ENCODE assay signal across 19 mouse cellular contexts in the genomic region with DNA sequence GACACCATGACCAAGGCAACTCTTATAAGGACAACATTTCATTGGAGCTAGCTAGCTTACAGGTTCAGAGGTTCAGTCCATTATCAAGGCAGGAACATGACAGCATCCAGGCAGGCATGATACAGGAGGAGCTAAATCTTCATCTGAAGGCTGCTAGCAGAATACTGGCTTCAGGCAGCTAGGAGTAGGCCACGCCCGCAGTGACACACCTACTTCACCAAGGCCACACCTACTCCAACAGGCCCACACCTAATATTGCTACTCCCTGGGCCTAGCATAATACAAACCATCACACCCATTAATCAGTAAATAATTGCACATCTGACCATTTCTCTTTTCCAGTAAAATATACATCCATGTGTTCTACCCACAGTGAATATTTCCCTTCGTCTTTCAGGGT. TPM values are rescaled to one million over a fixed set of nuclear protein-coding genes. Genes with fewer than 3 reads are reported as not detected.
DNase-seq lines count a peak whose midpoint lies in the region; ATAC-seq and TF ChIP-seq lines count a peak whose summit lies in the region.
"Had no signal": no experiment of that assay in that cellular context is flagged by ENCODE, and none has a peak within 500 bp of the region (broad histone marks: within the 10 kb centered on the region; RNA-seq: fewer than 3 reads in every experiment).

No protein-coding gene starts in this region.

- 0 out of 2 replicates have a peak overlapping the region, but pooled peaks have one; percentile 2 for H3K4me2 ChIP-seq in liver, embryonic 12.5 days
- H3K4me2 ChIP-seq: embryonic facial prominence, embryonic 12.5 days; lung, embryonic 15.5 days; midbrain, embryonic 15.5 days had no signal

- no peak overlapping the region for H3K4me3 ChIP-seq in MEL (ENCODE audit: control insufficient read depth in 1 of 2, insufficient read depth in 1 of 2, low read depth in 2 of 2, low read length in 2 of 2)
- no peak overlapping the region for H3K4me3 ChIP-seq in liver, embryonic 12.5 days
- H3K4me3 ChIP-seq: embryonic facial prominence, embryonic 12.5 days; heart, adult 2 months; layer of hippocampus, adult 2 months; lung, embryonic 15.5 days; midbrain, embryonic 15.5 days had no signal

- H3K79me2 ChIP-seq in MEL (ENCODE audit: control insufficient read depth, insufficient read depth, low read length, poor library complexity): peaks cover 12% of the 10 kb centered on the region

- DNase-seq in MEL (ENCODE audit: low read depth, low spot score): peak; percentile 57
- DNase-seq in c-Kit-positive CD71-positive TER-119-negative erythroid progenitor cells, embryonic 14.5 days (ENCODE audit: low read depth): peak; percentile 58
- DNase-seq in MN1 (ENCODE audit: low spot score): no peak
- DNase-seq in cerebellum, adult 11 months: no peak
- no peak for DNase-seq in frontal cortex, postnatal 10 days (ENCODE audit: low spot score in 2 of 2)
- DNase-seq: cerebellum, adult 2 months; forebrain, postnatal 0 days; heart, adult 2 months; kidney, postnatal 10 days; retina, postnatal 1 day; thymus, adult 2 months had no signal

- 78% methylated on average over 3 of the region's 3 CpGs for WGBS in liver, embryonic 12.5 days (ENCODE audit: insufficient replicate concordance)

- no peak for TF ChIP-seq RAD21 in MEL (IDR thresholded peaks at IDR 0.05; ENCODE audit: low read depth, low read length)

- H3K4me1 ChIP-seq in MEL (ENCODE audit: control insufficient read depth in 1 of 2, insufficient read depth in 2 of 2, low read length in 2 of 2): no peaks in the 10 kb centered on the region
- peaks cover 40% of the 10 kb centered on the region for H3K4me1 ChIP-seq in liver, embryonic 12.5 days
- H3K4me1 ChIP-seq: embryonic facial prominence, embryonic 12.5 days; lung, embryonic 15.5 days had no signal

- no peak for TF ChIP-seq EP300 in MEL (IDR thresholded peaks at IDR 0.05; ENCODE audit: low read depth in 1 of 2, low read length in 2 of 2)

- H3K36me3 ChIP-seq in MEL (ENCODE audit: control insufficient read depth in 1 of 2, insufficient read depth in 2 of 2, low read length in 2 of 2): peaks cover 3 to 14% of the 10 kb centered on the region in 2 experiments
- peaks cover 88% of the 10 kb centered on the region for H3K36me3 ChIP-seq in liver, embryonic 12.5 days

- no peak overlapping the region for H3K9ac ChIP-seq in MEL (ENCODE audit: control insufficient read depth, low read depth, low read length, poor library complexity, severe bottlenecking)
- no peak overlapping the region for H3K9ac ChIP-seq in liver, embryonic 12.5 days
- H3K9ac ChIP-seq: embryonic facial prominence, embryonic 12.5 days; forebrain, postnatal 0 days; lung, embryonic 15.5 days; midbrain, embryonic 15.5 days had no signal

- ATAC-seq in liver, embryonic 12.5 days: peak; percentile 96
- ATAC-seq in megakaryocyte-erythroid progenitor cell, adult 5-6 weeks (replicated peaks; ENCODE audit: low FRiP score, low TSS enrichment, poor library complexity, severe bottlenecking): peak; percentile 90
- ATAC-seq: forebrain, postnatal 0 days; midbrain, embryonic 15.5 days had no signal

- no peak overlapping the region for H3K27ac ChIP-seq in MEL (ENCODE audit: control insufficient read depth, low read depth, low read length)
- H3K27ac ChIP-seq in liver, embryonic 12.5 days: no peak overlapping the region
- H3K27ac ChIP-seq: embryonic facial prominence, embryonic 12.5 days; heart, adult 2 months; layer of hippocampus, adult 2 months; lung, embryonic 15.5 days; midbrain, embryonic 15.5 days had no signal

- no peaks in the 10 kb centered on the region for H3K9me3 ChIP-seq in MEL (replicated peaks; ENCODE audit: insufficient read depth, low read length)
- no peaks in the 10 kb centered on the region for H3K9me3 ChIP-seq in liver, embryonic 12.5 days (replicated peaks)
- H3K9me3 ChIP-seq: embryonic facial prominence, embryonic 12.5 days; lung, embryonic 15.5 days; midbrain, embryonic 15.5 days had no signal

- H3K27me3 ChIP-seq in MEL (ENCODE audit: control insufficient read depth in 1 of 2, insufficient read depth in 2 of 2, low read length in 2 of 2): no peaks in the 10 kb centered on the region
- H3K27me3 ChIP-seq in liver, embryonic 12.5 days (replicated peaks): no peaks in the 10 kb centered on the region
- H3K27me3 ChIP-seq: embryonic facial prominence, embryonic 12.5 days; lung, embryonic 15.5 days; midbrain, embryonic 15.5 days had no signal

- no peak for TF ChIP-seq POLR2A in MEL (IDR thresholded peaks at IDR 0.05; ENCODE audit: control insufficient read depth in 1 of 2, insufficient read depth in 1 of 2, low read depth in 1 of 2, low read length in 2 of 2, poor library complexity in 1 of 2)

- TF ChIP-seq CTCF in MEL (IDR thresholded peaks at IDR 0.05 in 2 of 3, conservative IDR thresholded peaks at IDR 0.05 in 1 of 3; ENCODE audit: control insufficient read depth in 1 of 3, insufficient read depth in 1 of 3, low read depth in 2 of 3, low read length in 3 of 3, poor library complexity in 1 of 3, severe bottlenecking in 1 of 3): no peak

TF ChIP-seq in MEL, 35 proteins besides CTCF, POLR2A, EP300 and RAD21 (continues in another document):
- no peak for TF ChIP-seq GATA1 (IDR thresholded peaks at IDR 0.05; ENCODE audit: low read depth, low read length)
- TF ChIP-seq TAL1 (IDR thresholded peaks at IDR 0.05; ENCODE audit: low read length): no peak
- TF ChIP-seq UBTF (IDR thresholded peaks at IDR 0.05; ENCODE audit: borderline replicate concordance, insufficient read depth, low read depth, low read length): no peak
- TF ChIP-seq MYB (IDR thresholded peaks at IDR 0.05; ENCODE audit: low read depth, low read length): no peak
- no peak for TF ChIP-seq TBP (IDR thresholded peaks at IDR 0.05; ENCODE audit: low read depth, low read length)
- TF ChIP-seq ETS1 (IDR thresholded peaks at IDR 0.05; ENCODE audit: low read depth, low read length): no peak
- no peak for TF ChIP-seq SIN3A (IDR thresholded peaks at IDR 0.05; ENCODE audit: low read length)
- TF ChIP-seq ZMIZ1 (IDR thresholded peaks at IDR 0.05; ENCODE audit: low read depth, low read length): no peak
- TF ChIP-seq E2F4 (IDR thresholded peaks at IDR 0.05; ENCODE audit: borderline replicate concordance, low read depth, low read length): no peak
- TF ChIP-seq MAFK (IDR thresholded peaks at IDR 0.05; ENCODE audit: borderline replicate concordance, low read depth, low read length): no peak
- TF ChIP-seq MXI1 (IDR thresholded peaks at IDR 0.05; ENCODE audit: low read depth, low read length): no peak
- TF ChIP-seq POLR2AphosphoS5 (IDR thresholded peaks at IDR 0.05; ENCODE audit: borderline replicate concordance, low read depth, low read length): no peak
- no peak for TF ChIP-seq KAT2A (conservative IDR thresholded peaks at IDR 0.05; ENCODE audit: low read depth, low read length)
- TF ChIP-seq USF2 (IDR thresholded peaks at IDR 0.05; ENCODE audit: borderline replicate concordance in 1 of 2, insufficient read depth in 1 of 2, low read depth in 1 of 2, low read length in 2 of 2): no peak
- no peak for TF ChIP-seq MAZ (IDR thresholded peaks at IDR 0.05; ENCODE audit: low read depth, low read length)
- no peak for TF ChIP-seq POLR2AphosphoS2 (IDR thresholded peaks at IDR 0.05; ENCODE audit: low read length)
- no peak for TF ChIP-seq ZC3H11A (IDR thresholded peaks at IDR 0.05; ENCODE audit: low read depth, low read length)

RNA-seq across cellular contexts. Expression of a gene that starts 8.7 kb away (rescaled TPM):
- total RNA-seq in MEL (2012; rRNA removed): 19.2 and 19.5 TPM in 2 replicates
- 10 to 100 TPM in 1 of 2 experiments, not detected in 1; 57.4 TPM for polyA plus RNA-seq in MEL (2012; ENCODE audit: insufficient read depth in 1 of 2, insufficient read length in 2 of 2, low read depth in 1 of 2, low replicate concordance in 2 of 2, missing spikeins in 1 of 2)
- 6.6 and 7.2 TPM in 2 replicates for polyA plus RNA-seq in liver, embryonic 12.5 days (2016; fragmentation: Nextera tagmentation; extraction: Ambion mirVana)
- 67.0 and 86.8 TPM in 2 replicates for total RNA-seq in megakaryocyte-erythroid progenitor cell, adult 5-6 weeks (2014; fragmentation: Nextera tagmentation)
- total RNA-seq in megakaryocyte-erythroid progenitor cell, adult 5-6 weeks (2017): 18.5 and 18.6 TPM in 2 replicates

RNA-seq across cellular contexts. Expression of a gene that starts 21.2 kb away (rescaled TPM):
- 0.19 and 0.33 TPM in 2 replicates for total RNA-seq in MEL (2012; rRNA removed)
- 1 to 10 TPM in 1 of 2 experiments, not detected in 1; 5.5 TPM for polyA plus RNA-seq in MEL (2012; ENCODE audit: insufficient read depth in 1 of 2, insufficient read length in 2 of 2, low read depth in 1 of 2, low replicate concordance in 2 of 2, missing spikeins in 1 of 2)
- 0.11 TPM in 1 of 2 replicates, not detected in the other for polyA plus RNA-seq in liver, embryonic 12.5 days (2016; fragmentation: Nextera tagmentation; extraction: Ambion mirVana)
- total RNA-seq in megakaryocyte-erythroid progenitor cell, adult 5-6 weeks (2014; fragmentation: Nextera tagmentation): not detected in 2 replicates
- not detected in 2 replicates for total RNA-seq in megakaryocyte-erythroid progenitor cell, adult 5-6 weeks (2017)
- total RNA-seq: common myeloid progenitor, adult 5-6 weeks had no signal

RNA-seq across cellular contexts. Expression of a gene that starts 21.9 kb away (rescaled TPM):
- 26.3 and 29.5 TPM in 2 replicates for total RNA-seq in MEL (2012; rRNA removed)
- polyA plus RNA-seq in MEL (2012; ENCODE audit: insufficient read depth in 1 of 2, insufficient read length in 2 of 2, low read depth in 1 of 2, low replicate concordance in 2 of 2, missing spikeins in 1 of 2): 10 to 100 TPM in 1 of 2 experiments, not detected in 1; 34.9 TPM
- 34.4 and 34.6 TPM in 2 replicates for polyA plus RNA-seq in liver, embryonic 12.5 days (2016; fragmentation: Nextera tagmentation; extraction: Ambion mirVana)
- 23.6 and 45.9 TPM in 2 replicates for total RNA-seq in megakaryocyte-erythroid progenitor cell, adult 5-6 weeks (2014; fragmentation: Nextera tagmentation)
- 43.0 and 51.1 TPM in 2 replicates for total RNA-seq in megakaryocyte-erythroid progenitor cell, adult 5-6 weeks (2017)

RNA-seq across cellular contexts. Expression of a gene that starts 31.8 kb away (rescaled TPM):
- 1.2 and 3.3 TPM in 2 replicates for total RNA-seq in MEL (2012; rRNA removed)
- polyA plus RNA-seq in MEL (2012; ENCODE audit: insufficient read depth in 1 of 2, insufficient read length in 2 of 2, low read depth in 1 of 2, low replicate concordance in 2 of 2, missing spikeins in 1 of 2): 1 to 10 TPM in 1 of 2 experiments, not detected in 1; 5.3 TPM
- 2.8 and 3.7 TPM in 2 replicates for polyA plus RNA-seq in liver, embryonic 12.5 days (2016; fragmentation: Nextera tagmentation; extraction: Ambion mirVana)
- 8.6 and 16.5 TPM in 2 replicates for total RNA-seq in megakaryocyte-erythroid progenitor cell, adult 5-6 weeks (2014; fragmentation: Nextera tagmentation)
- total RNA-seq in megakaryocyte-erythroid progenitor cell, adult 5-6 weeks (2017): 0.95 and 8.6 TPM in 2 replicates

RNA-seq across cellular contexts. Expression of a gene that starts 50.0 kb away (rescaled TPM):
- 2.8 and 3.5 TPM in 2 replicates for total RNA-seq in MEL (2012; rRNA removed)
- polyA plus RNA-seq in MEL (2012; ENCODE audit: insufficient read depth in 1 of 2, insufficient read length in 2 of 2, low read depth in 1 of 2, low replicate concordance in 2 of 2, missing spikeins in 1 of 2): 10 to 100 TPM in 1 of 2 experiments, not detected in 1; 16.2 TPM
- 1.9 and 2.2 TPM in 2 replicates for polyA plus RNA-seq in liver, embryonic 12.5 days (2016; fragmentation: Nextera tagmentation; extraction: Ambion mirVana)
- total RNA-seq in megakaryocyte-erythroid progenitor cell, adult 5-6 weeks (2014; fragmentation: Nextera tagmentation): not detected in 2 replicates
- total RNA-seq in megakaryocyte-erythroid progenitor cell, adult 5-6 weeks (2017): 4.3 TPM in 1 of 2 replicates, not detected in the other
- polyA plus RNA-seq: hindbrain, embryonic 11.5 days had no signal

Comparison
In these comparisons a context has a peak if more than half of its experiments do, and no peak if none do; other contexts are left out.
1. DNase-seq: peak in MEL (single experiment) and c-Kit-positive CD71-positive TER-119-negative erythroid progenitor cells, embryonic 14.5 days (single experiment); none in MN1 (single experiment), cerebellum, adult 11 months (single experiment) and frontal cortex, postnatal 10 days (0 of 2).